Mouse (Mus musculus): ENCODE measurements around the gene Kbtbd7. TPM values are rescaled to one million over a fixed set of nuclear protein-coding genes. Genes with fewer than 3 reads are reported as not detected.

The Kbtbd7 gene
- polyA plus RNA-seq, 1 experiment = 8.7 TPM

GRCm38 (mm10) chr14:79460401-79460800 is 34.1 kb downstream of the Kbtbd7 start:
- TF ChIP-seq CTCF (IDR thresholded peaks at IDR 0.05; ENCODE audit: low read depth, low read length) = no peak
- TF ChIP-seq POLR2A (IDR thresholded peaks at IDR 0.05; ENCODE audit: insufficient read depth, low read length) = no peak
- TF ChIP-seq EP300 (IDR thresholded peaks at IDR 0.05; ENCODE audit: insufficient read depth, low read depth, low read length) = no peak
- Histone ChIP-seq H3K36me3 (ENCODE audit: control insufficient read depth, insufficient read depth, low read length, poor library complexity, severe bottlenecking) (peaks cover 8% of the 10 kb centered on the region), H3K9me3 (replicated peaks; ENCODE audit: control insufficient read depth, insufficient read depth, low read length, poor library complexity, severe bottlenecking) (no peaks in the 10 kb centered on the region), H3K4me3 (ENCODE audit: low read depth, low read length) (no peak overlapping the region), H3K4me1 (ENCODE audit: control insufficient read depth, insufficient read depth, low read length) (no peaks in the 10 kb centered on the region), H3K27me3 (ENCODE audit: control insufficient read depth, insufficient read depth, low read length, poor library complexity, severe bottlenecking) (no peaks in the 10 kb centered on the region), H3K9ac (ENCODE audit: low read depth, poor library complexity, severe bottlenecking) (no peak overlapping the region), H3K27ac (ENCODE audit: insufficient read depth, low read length) (no peak overlapping the region)

GRCm38 (mm10) chr14:79460988-79461387 is 34.7 kb downstream of the Kbtbd7 start:
- H3K9me3 ChIP-seq (replicated peaks; ENCODE audit: control insufficient read depth, insufficient read depth, low read length, poor library complexity, severe bottlenecking) = no peaks in the 10 kb centered on the region
- no peaks in the 10 kb centered on the region for H3K27me3 ChIP-seq (ENCODE audit: control insufficient read depth, insufficient read depth, low read length, poor library complexity, severe bottlenecking)
- no peaks in the 10 kb centered on the region for H3K4me1 ChIP-seq (ENCODE audit: control insufficient read depth, insufficient read depth, low read length)
- no peak overlapping the region for H3K4me3 ChIP-seq (ENCODE audit: low read depth, low read length)
- TF ChIP-seq CTCF (IDR thresholded peaks at IDR 0.05; ENCODE audit: low read depth, low read length) (no peak), EP300 (IDR thresholded peaks at IDR 0.05; ENCODE audit: insufficient read depth, low read depth, low read length) (no peak), POLR2A (IDR thresholded peaks at IDR 0.05; ENCODE audit: insufficient read depth, low read length) (no peak)
- no peak overlapping the region for H3K27ac ChIP-seq (ENCODE audit: insufficient read depth, low read length)
- H3K9ac ChIP-seq (ENCODE audit: low read depth, poor library complexity, severe bottlenecking) = no peak overlapping the region
- H3K36me3 ChIP-seq (ENCODE audit: control insufficient read depth, insufficient read depth, low read length, poor library complexity, severe bottlenecking) = peaks cover 12% of the 10 kb centered on the region

- Histone ChIP-seq H3K9me3 (replicated peaks; ENCODE audit: control insufficient read depth, insufficient read depth, low read length, poor library complexity, severe bottlenecking) (no peaks in the 10 kb centered on the region), H3K36me3 (ENCODE audit: control insufficient read depth, insufficient read depth, low read length, poor library complexity, severe bottlenecking) (peaks cover 28% of the 10 kb centered on the region), H3K27me3 (ENCODE audit: control insufficient read depth, insufficient read depth, low read length, poor library complexity, severe bottlenecking) (no peaks in the 10 kb centered on the region), H3K27ac (ENCODE audit: insufficient read depth, low read length) (no peak overlapping the region), H3K4me1 (ENCODE audit: control insufficient read depth, insufficient read depth, low read length) (no peaks in the 10 kb centered on the region), H3K4me3 (ENCODE audit: low read depth, low read length) (no peak overlapping the region), H3K9ac (ENCODE audit: low read depth, poor library complexity, severe bottlenecking) (no peak overlapping the region)
- TF ChIP-seq POLR2A (IDR thresholded peaks at IDR 0.05; ENCODE audit: insufficient read depth, low read length) (no peak), EP300 (IDR thresholded peaks at IDR 0.05; ENCODE audit: insufficient read depth, low read depth, low read length) (no peak)
These were observed 39.3 kb downstream of the Kbtbd7 start for GRCm38 (mm10) chr14:79465623-79466022.

- TF ChIP-seq POLR2A (IDR thresholded peaks at IDR 0.05; ENCODE audit: insufficient read depth, low read length) = no peak
- peak; percentile 66 for TF ChIP-seq CTCF (IDR thresholded peaks at IDR 0.05; ENCODE audit: low read depth, low read length)
- peaks cover 35% of the 10 kb centered on the region for H3K36me3 ChIP-seq (ENCODE audit: control insufficient read depth, insufficient read depth, low read length, poor library complexity, severe bottlenecking)
- H3K4me1 ChIP-seq (ENCODE audit: control insufficient read depth, insufficient read depth, low read length) = no peaks in the 10 kb centered on the region
- H3K27me3 ChIP-seq (ENCODE audit: control insufficient read depth, insufficient read depth, low read length, poor library complexity, severe bottlenecking) = no peaks in the 10 kb centered on the region
- no peaks in the 10 kb centered on the region for H3K9me3 ChIP-seq (replicated peaks; ENCODE audit: control insufficient read depth, insufficient read depth, low read length, poor library complexity, severe bottlenecking)
- no peak overlapping the region for H3K27ac ChIP-seq (ENCODE audit: insufficient read depth, low read length)
- H3K4me3 ChIP-seq (ENCODE audit: low read depth, low read length) = no peak overlapping the region
- H3K9ac ChIP-seq (ENCODE audit: low read depth, poor library complexity, severe bottlenecking) = no peak overlapping the region
These were observed 41.3 kb downstream of the Kbtbd7 start for GRCm38 (mm10) chr14:79467621-79468020.

- Histone ChIP-seq H3K9me3 (replicated peaks; ENCODE audit: control insufficient read depth, insufficient read depth, low read length, poor library complexity, severe bottlenecking) (no peaks in the 10 kb centered on the region), H3K36me3 (ENCODE audit: control insufficient read depth, insufficient read depth, low read length, poor library complexity, severe bottlenecking) (peaks cover 40% of the 10 kb centered on the region), H3K4me1 (ENCODE audit: control insufficient read depth, insufficient read depth, low read length) (no peaks in the 10 kb centered on the region), H3K4me3 (ENCODE audit: low read depth, low read length) (no peak overlapping the region), H3K27ac (ENCODE audit: insufficient read depth, low read length) (no peak overlapping the region), H3K9ac (ENCODE audit: low read depth, poor library complexity, severe bottlenecking) (no peak overlapping the region), H3K27me3 (ENCODE audit: control insufficient read depth, insufficient read depth, low read length, poor library complexity, severe bottlenecking) (no peaks in the 10 kb centered on the region)
- TF ChIP-seq CTCF (IDR thresholded peaks at IDR 0.05; ENCODE audit: low read depth, low read length) (no peak), POLR2A (IDR thresholded peaks at IDR 0.05; ENCODE audit: insufficient read depth, low read length) (no peak), EP300 (IDR thresholded peaks at IDR 0.05; ENCODE audit: insufficient read depth, low read depth, low read length) (no peak)
These were observed 47.1 kb downstream of the Kbtbd7 start for GRCm38 (mm10) chr14:79473384-79473783.

Other genes with a start within 250 kb of the Kbtbd7 start
- not detected in 2 replicates for gene Zfp957, start 179.1 kb upstream of the Kbtbd7 start, polyA plus RNA-seq (2011; ENCODE audit: insufficient read depth, insufficient read length, low read depth, missing spikeins)
- gene Rgcc, start 124.9 kb upstream of the Kbtbd7 start, polyA plus RNA-seq (2011; ENCODE audit: insufficient read depth, insufficient read length, low read depth, missing spikeins) = 15.1 and 17.9 TPM in 2 replicates
- 98.0 and 103 TPM in 2 replicates for gene Naa16, start 35.7 kb upstream of the Kbtbd7 start, polyA plus RNA-seq (2011; ENCODE audit: insufficient read depth, insufficient read length, low read depth, missing spikeins)
- gene Mtrf1, start 28.7 kb upstream of the Kbtbd7 start, polyA plus RNA-seq (2011; ENCODE audit: insufficient read depth, insufficient read length, low read depth, missing spikeins) = 9.3 and 11.0 TPM in 2 replicates
- 1.7 and 1.9 TPM in 2 replicates for gene Kbtbd6, start 25.3 kb downstream of the Kbtbd7 start, polyA plus RNA-seq (2011; ENCODE audit: insufficient read depth, insufficient read length, low read depth, missing spikeins)
- gene Elf1, start 54.7 kb downstream of the Kbtbd7 start, polyA plus RNA-seq (2011; ENCODE audit: insufficient read depth, insufficient read length, low read depth, missing spikeins) = 18.1 and 20.4 TPM in 2 replicates
- gene Wbp4, start 55.0 kb downstream of the Kbtbd7 start, polyA plus RNA-seq (2011; ENCODE audit: insufficient read depth, insufficient read length, low read depth, missing spikeins) = 38.7 and 42.9 TPM in 2 replicates
- 256 and 265 TPM in 2 replicates for gene Sugt1, start 161.2 kb downstream of the Kbtbd7 start, polyA plus RNA-seq (2011; ENCODE audit: insufficient read depth, insufficient read length, low read depth, missing spikeins)
- gene Cnmd, start 235.7 kb downstream of the Kbtbd7 start, polyA plus RNA-seq (2011; ENCODE audit: insufficient read depth, insufficient read length, low read depth, missing spikeins) = not detected in 2 replicates